Mouse (Mus musculus) forebrain, embryonic 15.5 days (tissue): Measurements from ENCODE around the gene En2. TPM values are rescaled to one million over a fixed set of nuclear protein-coding genes. Genes with fewer than 3 reads are reported as not detected.

Experiments used
- ATAC-seq: fragments of 200-750 bp; cut with Nextera tagmentation; replicated peaks from 2 replicates; pipeline ENCODE4 v1.8.0; 2017; ENCODE audit warnings: mild to moderate bottlenecking, moderate TSS enrichment, moderate library complexity
- H3K27ac ChIP-seq: fragments of 300-500 bp; sonication (generic); replicated peaks from 2 replicates; pipeline ENCODE4 v1.5.1; 2015; ENCODE audit warnings: mild to moderate bottlenecking, inconsistent platforms
- H3K27me3 ChIP-seq: fragments of 300-500 bp; sonication (generic); 2 replicates; pipeline ENCODE4 v1.6.1; 2015; ENCODE audit warnings: inconsistent platforms
- H3K36me3 ChIP-seq: fragments of 300-500 bp; sonication (generic); 2 replicates; pipeline ENCODE4 v1.6.1; 2015; ENCODE audit warnings: mild to moderate bottlenecking, inconsistent platforms
- H3K4me1 ChIP-seq: fragments of 300-500 bp; sonication (generic); 2 replicates; pipeline ENCODE4 v1.6.1; 2015; ENCODE audit warnings: inconsistent platforms
- H3K4me2 ChIP-seq: fragments of 300-500 bp; sonication (generic); replicated peaks from 2 replicates; pipeline ENCODE4 v1.6.1; 2015; ENCODE audit warnings: mild to moderate bottlenecking, inconsistent platforms
- H3K4me3 ChIP-seq: fragments of 300-500 bp; sonication (generic); 2 replicates; pipeline ENCODE4 v1.5.1; 2015; ENCODE audit warnings: mild to moderate bottlenecking, inconsistent platforms
- H3K9ac ChIP-seq: fragments of 300-500 bp; sonication (generic); replicated peaks from 2 replicates; pipeline ENCODE4 v1.6.1; 2015; ENCODE audit warnings: mild to moderate bottlenecking, inconsistent platforms
- H3K9me3 ChIP-seq: fragments of 300-500 bp; sonication (generic); 2 replicates; pipeline ENCODE4 v1.6.1; 2016; ENCODE audit warnings: inconsistent platforms
- WGBS: fragments of 180-500 bp; shearing (Covaris S2); methylation state at CpG from one replicate; pipeline ENCODE4 v1.1.7; 2015; ENCODE audit warnings: mixed read lengths; 5-methylcytosine and 5-hydroxymethylcytosine counted together
- polyA plus RNA-seq: library from polyadenylated mRNA; unstranded; fragments of >200 nt; fragmentation: Nextera tagmentation; extraction: Ambion mirVana; gene quantifications from 2 replicates; pipeline ENCODE4 v1.2.1, GENCODE M21; 2015

The En2 gene
- polyA plus RNA-seq, 1 experiment from 2014 or later = not detected

DNA sequence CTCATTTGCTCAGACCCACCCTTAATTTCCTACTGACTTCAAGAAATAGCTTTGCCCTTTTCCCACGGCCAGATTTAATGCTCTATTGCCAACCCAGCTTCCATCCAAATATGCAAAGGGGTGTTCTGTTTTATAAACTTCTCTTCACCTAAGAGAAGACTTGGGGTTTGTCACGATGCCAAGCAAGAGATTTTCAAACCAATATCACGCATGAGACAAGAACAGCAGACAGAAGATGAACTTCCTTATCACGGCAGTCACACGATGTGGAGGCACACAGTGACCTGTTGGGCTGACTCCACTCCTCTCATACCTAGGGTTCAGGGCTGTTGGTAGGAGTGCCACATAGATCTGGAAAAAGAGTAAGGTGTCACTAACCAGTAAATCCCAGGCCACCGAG lies 37.6 kb downstream of the En2 start:
- Histone ChIP-seq H3K27me3 (peaks cover 56% of the 10 kb centered on the region), H3K27ac (no peak overlapping the region), H3K36me3 (no peaks in the 10 kb centered on the region), H3K4me3 (no peak overlapping the region), H3K9me3 (no peaks in the 10 kb centered on the region), H3K4me1 (no peaks in the 10 kb centered on the region), H3K4me2 (no peak overlapping the region), H3K9ac (no peak overlapping the region)
- ATAC-seq = no peak
- 81% methylated on average over 6 of the region's 6 CpGs for WGBS

- no peaks in the 10 kb centered on the region for H3K36me3 ChIP-seq
- no peak for ATAC-seq
- no peak overlapping the region for H3K27ac ChIP-seq
- peaks cover 68% of the 10 kb centered on the region for H3K27me3 ChIP-seq
- no peak overlapping the region for H3K9ac ChIP-seq
- no peaks in the 10 kb centered on the region for H3K9me3 ChIP-seq
- peaks cover 3% of the 10 kb centered on the region for H3K4me1 ChIP-seq
- no peak overlapping the region for H3K4me3 ChIP-seq
- H3K4me2 ChIP-seq = no peak overlapping the region
- 83% methylated on average over 2 of the region's 2 CpGs for WGBS
These were observed 39.2 kb downstream of the En2 start for GRCm38 (mm10) chr5:28204678-28205077.

DNA sequence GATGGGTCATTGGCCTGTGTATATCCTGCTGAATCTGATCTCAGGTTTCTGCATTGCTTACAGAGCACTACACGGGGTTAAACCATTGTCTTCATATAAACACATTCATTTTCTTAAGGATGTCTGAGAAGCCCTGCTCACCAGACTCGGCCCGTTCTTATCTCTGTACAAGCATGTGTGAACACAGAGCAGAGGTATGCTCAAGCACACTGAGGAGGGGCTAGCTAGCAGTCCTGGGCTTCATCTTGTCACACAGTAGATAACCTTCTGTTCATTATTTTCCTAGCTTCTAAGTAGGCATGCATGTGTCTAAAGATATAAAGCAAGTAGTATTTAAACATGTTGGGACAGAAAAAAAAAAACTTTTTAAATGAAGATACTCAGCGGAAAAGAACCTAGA lies 41.0 kb downstream of the En2 start:
- H3K4me3 ChIP-seq = no peak overlapping the region

DNA sequence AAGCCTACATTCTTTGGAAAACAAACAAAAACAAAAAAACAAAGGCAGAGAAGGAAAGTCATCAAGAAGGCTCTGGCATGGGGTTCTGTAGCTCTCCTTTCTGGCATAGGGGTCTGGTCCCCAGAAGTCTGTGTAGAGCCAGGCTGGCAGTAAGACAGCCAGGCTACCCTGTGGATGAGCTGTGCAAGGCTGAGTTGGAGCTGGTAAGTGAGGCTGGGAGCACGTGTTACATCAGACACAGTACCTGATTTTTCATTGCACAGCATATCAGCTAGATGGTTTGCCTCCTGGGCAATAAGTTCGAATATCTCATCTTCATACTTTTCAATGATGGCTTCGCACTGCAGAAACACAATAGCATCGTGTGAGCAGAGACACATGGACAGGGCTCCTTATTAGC lies 41.5 kb downstream of the En2 start:
- ATAC-seq = no peak
- Histone ChIP-seq H3K4me3 (no peak overlapping the region), H3K27ac (no peak overlapping the region), H3K27me3 (peaks cover 89% of the 10 kb centered on the region), H3K36me3 (no peaks in the 10 kb centered on the region), H3K4me2 (no peak overlapping the region), H3K9ac (no peak overlapping the region), H3K9me3 (no peaks in the 10 kb centered on the region), H3K4me1 (peaks cover 15% of the 10 kb centered on the region)
- WGBS = 56% methylated on average over 4 of the region's 4 CpGs

More for the DNA sequence above, 41.0 kb downstream of the En2 start:
- H3K36me3 ChIP-seq = no peaks in the 10 kb centered on the region
- peaks cover 10% of the 10 kb centered on the region for H3K4me1 ChIP-seq
- H3K9me3 ChIP-seq = no peaks in the 10 kb centered on the region
- H3K27me3 ChIP-seq = peaks cover 84% of the 10 kb centered on the region
- H3K9ac ChIP-seq = no peak overlapping the region
- no peak for ATAC-seq
- no peak overlapping the region for H3K27ac ChIP-seq
- H3K4me2 ChIP-seq = no peak overlapping the region
- WGBS = 61% methylated on average over 4 of the region's 4 CpGs

GRCm38 (mm10) chr5:28208726-28209520 lies 43.4 kb downstream of the En2 start:
- Histone ChIP-seq H3K4me1 (peaks cover 15% of the 10 kb centered on the region), H3K36me3 (no peaks in the 10 kb centered on the region), H3K4me2 (peak overlapping the region; percentile 59; the same call in 1 of the 2 replicates), H3K9ac (no peak overlapping the region), H3K27me3 (peaks cover 88% of the 10 kb centered on the region), H3K27ac (no peak overlapping the region), H3K9me3 (no peaks in the 10 kb centered on the region), H3K4me3 (peak overlapping the region; percentile 35)
- 12% methylated on average over 20 of the region's 20 CpGs for WGBS
- no peak for ATAC-seq

DNA sequence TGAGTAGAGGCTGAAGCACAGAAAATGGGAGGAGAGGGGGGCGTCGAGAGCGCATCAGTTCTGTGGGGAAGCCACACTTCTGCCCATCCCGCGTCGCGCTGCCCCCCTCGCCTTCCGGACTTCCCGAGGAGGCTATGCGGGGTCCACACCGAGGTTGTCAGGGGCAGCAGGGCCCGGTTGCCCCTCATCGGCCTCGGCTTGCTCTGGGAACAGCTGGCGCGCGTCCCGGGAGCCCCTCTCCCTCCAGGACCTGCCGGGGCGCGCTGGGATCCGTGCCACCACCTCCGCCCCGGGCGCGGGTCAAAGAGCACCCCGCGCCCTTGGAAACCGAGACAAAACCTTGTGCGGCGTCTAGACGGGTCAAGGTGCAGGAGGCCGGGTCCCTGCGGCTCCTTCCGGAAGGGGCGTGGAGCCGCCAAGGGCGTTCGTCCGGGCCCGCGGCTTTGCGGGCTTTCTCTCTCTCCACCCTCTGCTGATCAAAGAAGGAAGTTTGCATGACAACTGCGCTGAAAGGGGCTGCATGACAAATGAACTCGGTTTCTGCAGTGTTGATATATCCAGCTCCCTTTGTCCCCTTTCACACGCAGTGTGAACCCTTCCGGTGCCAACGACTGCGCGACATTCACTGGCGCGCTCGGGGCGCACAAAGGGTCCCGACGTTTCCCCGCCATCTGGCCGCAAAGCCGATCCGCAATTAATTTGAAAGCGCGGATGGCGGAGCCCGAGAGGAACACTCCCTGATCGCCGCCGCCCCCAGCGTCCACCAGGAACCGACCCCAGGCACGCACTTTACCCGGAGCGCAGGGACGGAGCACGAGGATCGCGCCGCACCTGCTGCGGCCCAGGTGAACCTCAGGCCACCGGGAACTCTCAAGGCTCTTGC lies 44.3 kb downstream of the En2 start:
- Histone ChIP-seq H3K27me3 (peaks cover 88% of the 10 kb centered on the region), H3K9ac (peak overlapping the region; percentile 27; the same call in 1 of the 2 replicates), H3K4me2 (peak overlapping the region; percentile 59), H3K4me1 (peaks cover 15% of the 10 kb centered on the region), H3K4me3 (peak overlapping the region; percentile 35), H3K9me3 (no peaks in the 10 kb centered on the region), H3K36me3 (no peaks in the 10 kb centered on the region), H3K27ac (no peak overlapping the region)
- 1% methylated on average over 80 of the region's 80 CpGs for WGBS
- ATAC-seq = peak; percentile 76

GRCm38 (mm10) chr5:28210591-28211550 lies 45.4 kb downstream of the En2 start:
- H3K9me3 ChIP-seq = no peaks in the 10 kb centered on the region
- WGBS = under 1% methylated on average over 29 of the region's 29 CpGs
- H3K9ac ChIP-seq = no peak overlapping the region
- ATAC-seq = no peak
- no peaks in the 10 kb centered on the region for H3K36me3 ChIP-seq
- peak overlapping the region; percentile 35; the same call in 1 of the 2 replicates for H3K4me3 ChIP-seq
- H3K4me1 ChIP-seq = peaks cover 15% of the 10 kb centered on the region
- peaks cover 81% of the 10 kb centered on the region for H3K27me3 ChIP-seq
- no peak overlapping the region for H3K27ac ChIP-seq
- peak overlapping the region; percentile 59; the same call in 1 of the 2 replicates for H3K4me2 ChIP-seq

DNA sequence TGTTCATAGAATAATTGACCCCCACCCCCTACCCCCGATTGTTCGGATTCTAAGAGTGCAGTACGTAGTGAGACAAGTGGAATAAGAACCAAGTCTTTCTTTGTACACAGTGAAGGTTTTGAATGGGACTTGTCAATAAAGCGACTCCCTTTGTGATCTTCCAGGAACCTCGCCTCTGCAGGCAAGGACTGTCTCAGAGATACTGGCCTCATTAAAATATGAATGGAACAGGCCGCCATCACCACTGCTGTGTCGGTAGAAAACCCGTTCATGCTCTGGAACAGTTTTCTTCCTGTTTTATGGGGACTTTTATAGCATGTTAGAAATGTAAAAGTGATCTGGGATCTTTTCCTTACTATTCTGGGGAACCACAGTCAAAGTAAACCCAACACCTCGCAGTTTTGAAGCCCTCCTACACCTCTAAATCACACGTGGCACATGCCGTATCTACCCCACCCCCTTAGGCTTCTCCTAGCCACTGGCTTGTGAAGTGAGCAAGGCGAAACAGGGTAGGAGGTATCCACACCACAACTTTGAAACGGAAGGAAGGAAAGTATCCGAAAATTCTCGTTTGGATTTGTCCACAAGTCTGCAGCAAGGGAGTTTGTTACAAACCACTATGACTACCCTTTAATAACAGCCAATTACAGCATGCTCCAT lies 46.3 kb downstream of the En2 start:
- Histone ChIP-seq H3K9ac (no peak overlapping the region), H3K27me3 (peaks cover 72% of the 10 kb centered on the region), H3K27ac (no peak overlapping the region), H3K4me1 (peaks cover 15% of the 10 kb centered on the region), H3K36me3 (no peaks in the 10 kb centered on the region), H3K4me2 (no peak overlapping the region), H3K4me3 (no peak overlapping the region), H3K9me3 (no peaks in the 10 kb centered on the region)
- WGBS = 1% methylated on average over 15 of the region's 15 CpGs
- peak; percentile 51; the same call in 1 of the 2 replicates for ATAC-seq

GRCm38 (mm10) chr5:28213441-28213840 lies 47.9 kb downstream of the En2 start:
- Histone ChIP-seq H3K4me2 (no peak overlapping the region), H3K4me1 (peaks cover 15% of the 10 kb centered on the region), H3K4me3 (no peak overlapping the region), H3K27me3 (peaks cover 58% of the 10 kb centered on the region), H3K9me3 (no peaks in the 10 kb centered on the region), H3K27ac (no peak overlapping the region), H3K36me3 (no peaks in the 10 kb centered on the region), H3K9ac (no peak overlapping the region)
- no peak for ATAC-seq
- WGBS = 60% methylated on average over 2 of the region's 2 CpGs

GRCm38 (mm10) chr5:28219596-28219995 lies 54.1 kb downstream of the En2 start:
- Histone ChIP-seq H3K9me3 (no peaks in the 10 kb centered on the region), H3K27me3 (peaks cover 4% of the 10 kb centered on the region; the same call in 1 of the 2 replicates), H3K36me3 (no peaks in the 10 kb centered on the region), H3K4me1 (no peaks in the 10 kb centered on the region), H3K4me3 (no peak overlapping the region), H3K27ac (no peak overlapping the region), H3K4me2 (no peak overlapping the region), H3K9ac (no peak overlapping the region)
- ATAC-seq = no peak
- WGBS = 79% methylated on average over 1 of the region's 1 CpGs
